Mouse (Mus musculus): ENCODE results near the gene Ssh1. TPM values are rescaled to one million over a fixed set of nuclear protein-coding genes. Genes with fewer than 3 reads are reported as not detected.

Gene Ssh1
- polyA plus RNA-seq, 1 experiment from 2014 or later: 28.1 TPM

DNA sequence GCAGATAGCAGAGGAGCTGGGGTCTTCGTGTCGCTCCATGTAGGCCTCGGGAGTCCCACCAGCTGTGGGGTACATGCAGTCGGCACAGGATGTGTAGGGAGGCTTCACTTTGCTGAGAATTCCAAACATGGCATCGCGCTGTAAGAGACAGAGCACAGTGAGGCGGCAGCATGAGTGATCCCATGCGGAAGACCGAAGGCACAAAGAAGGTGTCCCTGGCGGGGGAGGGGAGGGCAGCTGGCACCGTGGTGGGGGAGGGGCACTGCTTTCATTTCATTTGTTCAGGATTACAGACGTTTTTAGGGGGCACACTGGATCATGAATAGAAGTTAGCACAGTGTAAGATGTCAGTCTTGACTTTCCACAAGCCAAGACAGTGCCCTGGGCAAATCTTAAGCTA, 50.4 kb downstream of the Ssh1 start:
- no peak overlapping the region for H3K27ac ChIP-seq (replicated peaks; ENCODE audit: low read depth, low read length)
- H3K4me1 ChIP-seq (ENCODE audit: control insufficient read depth, insufficient read depth, low read length): no peaks in the 10 kb centered on the region
- no peak overlapping the region for H3K4me2 ChIP-seq (ENCODE audit: low read depth, severe bottlenecking)
- ATAC-seq (ENCODE audit: insufficient number of reproducible peaks, low FRiP score, low TSS enrichment, low read depth) (no peak), DNase-seq (ENCODE audit: low spot score) (no peak)
- H3K9me3 ChIP-seq (ENCODE audit: control insufficient read depth, low read length): no peaks in the 10 kb centered on the region
- no peak overlapping the region for H3K4me3 ChIP-seq (ENCODE audit: low read depth, low read length)
- H3K9ac ChIP-seq (ENCODE audit: low read length): no peak overlapping the region
- 87% methylated on average over 12 of the region's 12 CpGs for WGBS
- H3K27me3 ChIP-seq (ENCODE audit: control insufficient read depth, insufficient read depth, low read length): no peaks in the 10 kb centered on the region
- peaks cover 37% of the 10 kb centered on the region for H3K36me3 ChIP-seq (ENCODE audit: control insufficient read depth, insufficient read depth, low read length)

- H3K9ac ChIP-seq (ENCODE audit: low read length): no peak overlapping the region
- DNase-seq (ENCODE audit: low spot score): peak; percentile 47
- ATAC-seq (ENCODE audit: insufficient number of reproducible peaks, low FRiP score, low TSS enrichment, low read depth): no peak
- 85% methylated on average over 12 of the region's 12 CpGs for WGBS
- no peaks in the 10 kb centered on the region for H3K4me1 ChIP-seq (ENCODE audit: control insufficient read depth, insufficient read depth, low read length)
- peaks cover 34% of the 10 kb centered on the region for H3K36me3 ChIP-seq (ENCODE audit: control insufficient read depth, insufficient read depth, low read length)
- no peaks in the 10 kb centered on the region for H3K9me3 ChIP-seq (ENCODE audit: control insufficient read depth, low read length)
- H3K27me3 ChIP-seq (ENCODE audit: control insufficient read depth, insufficient read depth, low read length): no peaks in the 10 kb centered on the region
- H3K4me3 ChIP-seq (ENCODE audit: low read depth, low read length): no peak overlapping the region
- H3K4me2 ChIP-seq (ENCODE audit: low read depth, severe bottlenecking): no peak overlapping the region
- no peak overlapping the region for H3K27ac ChIP-seq (replicated peaks; ENCODE audit: low read depth, low read length)
These were observed 51.1 kb downstream of the Ssh1 start for GRCm38 (mm10) chr5:113942580-113942979.

DNA sequence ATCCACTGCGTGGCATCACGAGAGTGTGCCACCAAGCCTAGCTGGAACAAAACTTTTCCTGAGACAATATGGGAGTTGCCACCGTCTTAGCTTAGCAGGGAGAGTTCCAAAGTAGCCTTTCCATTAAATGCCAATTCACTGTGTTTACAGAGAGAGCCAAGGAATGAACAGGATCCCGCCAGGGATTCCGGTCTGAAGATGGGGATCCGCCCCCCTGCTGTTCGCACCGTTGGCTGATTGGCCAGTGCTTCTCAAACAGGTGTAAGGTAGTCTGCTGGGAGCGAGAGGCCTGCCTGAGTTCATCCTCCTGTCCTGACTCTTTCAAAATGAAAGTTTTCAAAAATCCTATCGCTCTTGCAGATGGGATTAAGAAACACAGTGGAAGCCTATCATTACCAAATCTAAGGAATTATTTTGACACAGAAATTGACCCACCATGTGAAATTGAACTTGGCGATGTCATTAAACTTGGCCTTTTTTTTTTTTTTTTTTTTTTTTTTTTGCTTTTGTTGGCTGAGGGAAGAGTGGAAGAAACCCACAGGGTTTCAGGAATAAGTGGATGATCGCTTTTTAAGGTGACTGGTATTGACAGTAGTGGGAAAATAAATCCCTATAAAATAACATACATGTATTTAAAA, 54.3 kb downstream of the Ssh1 start:
- Histone ChIP-seq H3K9me3 (ENCODE audit: control insufficient read depth, low read length) (no peaks in the 10 kb centered on the region), H3K4me2 (ENCODE audit: low read depth, severe bottlenecking) (no peak overlapping the region), H3K4me3 (ENCODE audit: low read depth, low read length) (no peak overlapping the region), H3K4me1 (ENCODE audit: control insufficient read depth, insufficient read depth, low read length) (no peaks in the 10 kb centered on the region), H3K27ac (replicated peaks; ENCODE audit: low read depth, low read length) (no peak overlapping the region), H3K9ac (ENCODE audit: low read length) (no peak overlapping the region), H3K36me3 (ENCODE audit: control insufficient read depth, insufficient read depth, low read length) (peaks cover 22% of the 10 kb centered on the region), H3K27me3 (ENCODE audit: control insufficient read depth, insufficient read depth, low read length) (no peaks in the 10 kb centered on the region)
- DNase-seq (ENCODE audit: low spot score): no peak
- 45% methylated on average over 12 of the region's 12 CpGs for WGBS
- no peak for ATAC-seq (ENCODE audit: insufficient number of reproducible peaks, low FRiP score, low TSS enrichment, low read depth)

GRCm38 (mm10) chr5:113937650-113938049, 56.0 kb downstream of the Ssh1 start:
- DNase-seq (ENCODE audit: low spot score): no peak
- Histone ChIP-seq H3K4me1 (ENCODE audit: control insufficient read depth, insufficient read depth, low read length) (no peaks in the 10 kb centered on the region), H3K36me3 (ENCODE audit: control insufficient read depth, insufficient read depth, low read length) (peaks cover 12% of the 10 kb centered on the region), H3K27ac (replicated peaks; ENCODE audit: low read depth, low read length) (no peak overlapping the region), H3K9me3 (ENCODE audit: control insufficient read depth, low read length) (no peaks in the 10 kb centered on the region), H3K4me3 (ENCODE audit: low read depth, low read length) (no peak overlapping the region), H3K9ac (ENCODE audit: low read length) (no peak overlapping the region), H3K4me2 (ENCODE audit: low read depth, severe bottlenecking) (no peak overlapping the region), H3K27me3 (ENCODE audit: control insufficient read depth, insufficient read depth, low read length) (no peaks in the 10 kb centered on the region)
- WGBS: 72% methylated on average over 7 of the region's 7 CpGs
- ATAC-seq (ENCODE audit: insufficient number of reproducible peaks, low FRiP score, low TSS enrichment, low read depth): no peak

- H3K9ac ChIP-seq (ENCODE audit: low read length): no peak overlapping the region
- H3K27ac ChIP-seq (replicated peaks; ENCODE audit: low read depth, low read length): no peak overlapping the region
- ATAC-seq (ENCODE audit: insufficient number of reproducible peaks, low FRiP score, low TSS enrichment, low read depth) (no peak), DNase-seq (ENCODE audit: low spot score) (no peak)
- no peaks in the 10 kb centered on the region for H3K36me3 ChIP-seq (ENCODE audit: control insufficient read depth, insufficient read depth, low read length)
- no peak overlapping the region for H3K4me2 ChIP-seq (ENCODE audit: low read depth, severe bottlenecking)
- H3K4me1 ChIP-seq (ENCODE audit: control insufficient read depth, insufficient read depth, low read length): no peaks in the 10 kb centered on the region
- H3K27me3 ChIP-seq (ENCODE audit: control insufficient read depth, insufficient read depth, low read length): no peaks in the 10 kb centered on the region
- WGBS: 71% methylated on average over 6 of the region's 6 CpGs
- no peaks in the 10 kb centered on the region for H3K9me3 ChIP-seq (ENCODE audit: control insufficient read depth, low read length)
- H3K4me3 ChIP-seq (ENCODE audit: low read depth, low read length): no peak overlapping the region
These were observed 59.8 kb downstream of the Ssh1 start for GRCm38 (mm10) chr5:113933889-113934288.

GRCm38 (mm10) chr5:113933480-113933879, 60.2 kb downstream of the Ssh1 start:
- Histone ChIP-seq H3K4me2 (ENCODE audit: low read depth, severe bottlenecking) (no peak overlapping the region), H3K27me3 (ENCODE audit: control insufficient read depth, insufficient read depth, low read length) (no peaks in the 10 kb centered on the region), H3K36me3 (ENCODE audit: control insufficient read depth, insufficient read depth, low read length) (no peaks in the 10 kb centered on the region), H3K4me3 (ENCODE audit: low read depth, low read length) (no peak overlapping the region), H3K9ac (ENCODE audit: low read length) (no peak overlapping the region), H3K9me3 (ENCODE audit: control insufficient read depth, low read length) (no peaks in the 10 kb centered on the region), H3K4me1 (ENCODE audit: control insufficient read depth, insufficient read depth, low read length) (no peaks in the 10 kb centered on the region), H3K27ac (replicated peaks; ENCODE audit: low read depth, low read length) (no peak overlapping the region)
- 82% methylated on average over 4 of the region's 4 CpGs for WGBS
- DNase-seq (ENCODE audit: low spot score): no peak
- ATAC-seq (ENCODE audit: insufficient number of reproducible peaks, low FRiP score, low TSS enrichment, low read depth): no peak

GRCm38 (mm10) chr5:113932310-113932709, 61.4 kb downstream of the Ssh1 start:
- Histone ChIP-seq H3K27me3 (ENCODE audit: control insufficient read depth, insufficient read depth, low read length) (no peaks in the 10 kb centered on the region), H3K9me3 (ENCODE audit: control insufficient read depth, low read length) (no peaks in the 10 kb centered on the region), H3K27ac (replicated peaks; ENCODE audit: low read depth, low read length) (no peak overlapping the region), H3K36me3 (ENCODE audit: control insufficient read depth, insufficient read depth, low read length) (no peaks in the 10 kb centered on the region), H3K4me3 (ENCODE audit: low read depth, low read length) (no peak overlapping the region), H3K4me2 (ENCODE audit: low read depth, severe bottlenecking) (no peak overlapping the region), H3K4me1 (ENCODE audit: control insufficient read depth, insufficient read depth, low read length) (no peaks in the 10 kb centered on the region), H3K9ac (ENCODE audit: low read length) (no peak overlapping the region)
- ATAC-seq (ENCODE audit: insufficient number of reproducible peaks, low FRiP score, low TSS enrichment, low read depth): no peak
- 76% methylated on average over 3 of the region's 3 CpGs for WGBS
- DNase-seq (ENCODE audit: low spot score): no peak

DNA sequence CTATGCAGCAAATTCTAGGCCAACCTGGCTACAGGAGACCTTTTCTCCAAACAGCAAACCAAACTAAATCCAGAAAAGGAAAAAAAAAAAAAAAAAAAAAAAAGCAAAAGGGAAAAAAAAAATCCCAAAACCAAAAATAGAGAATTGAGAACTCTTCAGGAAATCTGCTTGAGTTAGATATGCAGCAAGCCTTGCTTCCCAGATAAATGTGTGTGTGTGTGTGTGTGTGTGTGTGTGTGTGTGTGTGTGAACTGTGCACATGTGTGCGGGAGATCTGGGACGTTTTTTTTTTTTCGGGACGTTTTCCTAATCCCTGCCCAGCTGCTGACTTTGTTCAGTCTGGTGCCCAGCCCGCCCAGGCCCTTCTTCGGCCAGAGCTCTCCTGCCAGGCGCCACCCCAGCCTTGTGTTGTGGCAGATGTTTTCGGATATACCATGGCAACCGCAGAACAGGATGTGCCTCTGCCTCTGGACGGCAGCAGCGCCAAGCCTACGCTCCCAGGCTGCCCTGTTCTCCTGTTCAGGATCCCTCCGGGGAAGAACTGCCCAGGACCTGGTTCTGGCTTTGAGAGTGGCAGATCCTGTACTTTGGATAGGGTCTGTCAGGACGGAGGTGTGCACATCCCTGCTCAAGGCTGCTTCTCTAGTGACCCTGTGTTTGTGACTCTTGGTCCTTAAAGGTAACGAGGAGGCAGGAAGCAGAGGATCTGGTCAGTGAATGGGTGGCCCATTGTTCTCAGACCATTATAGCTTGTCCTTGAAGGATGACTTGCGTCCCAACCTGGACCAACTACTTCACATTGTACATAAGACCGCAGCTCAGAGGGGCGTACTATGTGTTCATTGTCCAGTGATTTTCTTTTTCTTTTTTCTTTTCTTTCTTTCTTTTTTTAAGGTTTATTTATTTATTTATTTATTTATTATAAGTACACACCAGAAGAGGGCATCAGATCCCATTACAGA, 62.8 kb downstream of the Ssh1 start:
- Histone ChIP-seq H3K27ac (replicated peaks; ENCODE audit: low read depth, low read length) (peak overlapping the region; percentile 52; the same call in 1 of the 2 replicates), H3K9ac (ENCODE audit: low read length) (peak overlapping the region; percentile 34; the same call in 1 of the 2 replicates), H3K9me3 (ENCODE audit: control insufficient read depth, low read length) (no peaks in the 10 kb centered on the region), H3K4me1 (ENCODE audit: control insufficient read depth, insufficient read depth, low read length) (no peaks in the 10 kb centered on the region), H3K4me2 (ENCODE audit: low read depth, severe bottlenecking) (0 out of 2 replicates have a peak overlapping the region, but pooled peaks have one; percentile 15), H3K27me3 (ENCODE audit: control insufficient read depth, insufficient read depth, low read length) (no peaks in the 10 kb centered on the region), H3K36me3 (ENCODE audit: control insufficient read depth, insufficient read depth, low read length) (no peaks in the 10 kb centered on the region), H3K4me3 (ENCODE audit: low read depth, low read length) (no peak overlapping the region)
- DNase-seq (ENCODE audit: low spot score) (peak; percentile 76), ATAC-seq (ENCODE audit: insufficient number of reproducible peaks, low FRiP score, low TSS enrichment, low read depth) (0 out of 2 replicates have a peak, but pooled peaks have one; percentile 32)
- WGBS: 41% methylated on average over 18 of the region's 18 CpGs
